Mouse (Mus musculus) testis, adult 2 months (tissue): ENCODE measurements around the gene Lrmp.

Experiments used
- CTCF ChIP-seq: fragments of 200-500 bp; IDR thresholded peaks from 2 replicates; pipeline ENCODE4 v1.5.1; 2012; ENCODE audit warnings: low read depth, mild to moderate bottlenecking, inconsistent platforms, low read length, moderate library complexity; ENCODE audit not compliant: control insufficient read depth, insufficient read depth, insufficient replicate concordance
- POLR2A ChIP-seq: fragments of 200-500 bp; IDR thresholded peaks from 2 replicates; pipeline ENCODE4 v1.6.1; 2012; ENCODE audit warnings: low read depth, mild to moderate bottlenecking, inconsistent platforms, low read length, moderate library complexity; ENCODE audit not compliant: control insufficient read depth

- no peak for TF ChIP-seq POLR2A
- TF ChIP-seq CTCF = no peak
Observed at GRCm38 (mm10) chr6:145106163-145106842, 9.2 kb upstream of the Lrmp start.
